Mouse (Mus musculus) forebrain, postnatal 0 days (tissue): ENCODE results near the gene Mpl. TPM values are rescaled to one million over a fixed set of nuclear protein-coding genes. Genes with fewer than 3 reads are reported as not detected.

ENCODE experiments used
- ATAC-seq: fragments of 200-750 bp; cut with Nextera tagmentation; 2 replicates; pipeline ENCODE4 v1.8.0; 2017; ENCODE audit warnings: mild to moderate bottlenecking, moderate library complexity
- DNase-seq: peaks from one replicate; pipeline ENCODE4 v3.0.0-alpha.2; 2015
- H3K27ac ChIP-seq: fragments of 300-500 bp; sonication (generic); 2 replicates; pipeline ENCODE4 v1.5.1; 2014; ENCODE audit warnings: low read depth, mild to moderate bottlenecking, antibody characterized with exemption, low read length, moderate library complexity, mixed read lengths
- H3K27me3 ChIP-seq: fragments of 300-500 bp; sonication (generic); 2 replicates; pipeline ENCODE4 v1.6.1; 2014; ENCODE audit warnings: mild to moderate bottlenecking, low read length, mixed read lengths; ENCODE audit not compliant: insufficient read depth
- H3K36me3 ChIP-seq: fragments of 300-500 bp; sonication (generic); 2 replicates; pipeline ENCODE4 v1.6.1; 2014; ENCODE audit warnings: mild to moderate bottlenecking, moderate library complexity; ENCODE audit not compliant: insufficient read depth
- H3K4me1 ChIP-seq: fragments of 300-500 bp; sonication (generic); 2 replicates; pipeline ENCODE4 v1.6.1; 2014; ENCODE audit warnings: antibody characterized with exemption; ENCODE audit not compliant: insufficient read depth
- H3K4me2 ChIP-seq: fragments of 300-500 bp; sonication (generic); 2 replicates; pipeline ENCODE4 v1.6.1; 2014; ENCODE audit warnings: low read depth, mild to moderate bottlenecking, moderate library complexity
- H3K4me3 ChIP-seq: fragments of 300-500 bp; sonication (generic); 2 replicates; pipeline ENCODE4 v1.5.1; 2014; ENCODE audit warnings: low read depth, low read length, mixed read lengths
- H3K9ac ChIP-seq: fragments of 300-500 bp; sonication (generic); 2 replicates; pipeline ENCODE4 v1.6.1; 2014; ENCODE audit warnings: mild to moderate bottlenecking
- H3K9me3 ChIP-seq: fragments of 300-500 bp; sonication (generic); 2 replicates; pipeline ENCODE4 v1.6.1; 2016; ENCODE audit warnings: low read length
- CTCF ChIP-seq: sonication (generic); IDR thresholded peaks from 2 replicates; pipeline ENCODE4 v1.5.1; 2016; ENCODE audit warnings: antibody characterized with exemption, control low read depth, low read depth
- WGBS: fragments of 180-500 bp; shearing (Covaris S2); extraction: QIAGEN DNeasy Blood & Tissue Kit; methylation state at CpG from one replicate; pipeline ENCODE4 v1.1.7; 2014; 5-methylcytosine and 5-hydroxymethylcytosine counted together
- polyA plus RNA-seq: library from polyadenylated mRNA; unstranded; fragments of >200 nt; fragmentation: Nextera tagmentation; extraction: Ambion mirVana; gene quantifications from 2 replicates; pipeline ENCODE4 v1.2.1, GENCODE M21; 2015
- total RNA-seq: library from RNA; depleted of rRNA; stranded (reverse); fragments of >200 nt; gene quantifications from 2 replicates; pipeline ENCODE4 v1.2.3, GENCODE M21; 2014; rRNA removed

The Mpl gene
- total and polyA plus RNA-seq, 2 experiments from 2014 or later: not detected

DNA sequence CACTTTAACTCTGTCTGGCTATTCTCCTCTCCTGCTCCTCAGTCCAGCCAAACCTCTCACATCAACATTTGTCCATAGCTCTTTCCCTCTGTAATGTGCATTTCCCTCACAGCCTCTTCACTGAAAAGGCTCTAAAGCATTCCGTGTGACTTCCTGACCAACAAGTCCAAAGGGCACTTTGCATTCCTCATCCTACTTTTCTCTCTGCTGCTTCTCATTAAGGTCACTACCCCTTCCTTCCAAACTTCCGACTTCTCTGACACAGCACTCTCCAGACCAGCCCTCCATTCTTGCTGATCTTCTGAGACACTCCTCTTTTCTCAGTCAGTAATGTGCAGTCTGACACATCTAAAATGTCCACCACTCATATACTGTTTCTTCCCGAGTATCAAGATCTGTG lies 60.9 kb downstream of the Mpl start:
- H3K27ac ChIP-seq: no peak overlapping the region
- H3K9me3 ChIP-seq: no peaks in the 10 kb centered on the region
- no peak for ATAC-seq
- H3K4me1 ChIP-seq: no peaks in the 10 kb centered on the region
- no peaks in the 10 kb centered on the region for H3K27me3 ChIP-seq
- no peak overlapping the region for H3K4me2 ChIP-seq
- no peak for DNase-seq
- H3K4me3 ChIP-seq: no peak overlapping the region
- peaks cover 95% of the 10 kb centered on the region for H3K36me3 ChIP-seq
- TF ChIP-seq CTCF: no peak
- 88% methylated on average over 3 of the region's 3 CpGs for WGBS
- no peak overlapping the region for H3K9ac ChIP-seq

DNA sequence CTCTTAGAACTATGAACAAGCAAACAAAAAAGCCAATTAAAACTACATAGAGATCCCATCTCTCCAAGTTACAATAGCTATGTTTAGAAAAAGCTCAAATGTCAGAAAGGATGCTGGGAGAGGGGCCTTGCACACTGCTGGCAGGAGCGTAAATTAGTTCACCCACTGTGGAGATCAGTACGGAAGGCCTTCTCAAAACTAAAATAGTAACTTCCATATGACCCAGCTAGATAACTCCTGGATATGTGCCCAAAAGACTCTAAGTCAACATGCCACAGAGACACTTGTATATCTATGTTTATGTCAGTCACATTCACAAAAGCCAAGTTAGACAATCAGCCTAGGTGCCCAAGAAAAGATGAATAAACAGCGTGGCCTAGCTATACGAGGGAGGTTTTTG lies 62.0 kb downstream of the Mpl start:
- H3K4me3 ChIP-seq: no peak overlapping the region
- no peaks in the 10 kb centered on the region for H3K4me1 ChIP-seq
- ATAC-seq (no peak), DNase-seq (no peak)
- no peak overlapping the region for H3K4me2 ChIP-seq
- H3K9ac ChIP-seq: no peak overlapping the region
- no peaks in the 10 kb centered on the region for H3K27me3 ChIP-seq
- TF ChIP-seq CTCF: no peak
- H3K9me3 ChIP-seq: no peaks in the 10 kb centered on the region
- H3K36me3 ChIP-seq: peaks cover 95% of the 10 kb centered on the region
- no peak overlapping the region for H3K27ac ChIP-seq
- 87% methylated on average over 4 of the region's 4 CpGs for WGBS

DNA sequence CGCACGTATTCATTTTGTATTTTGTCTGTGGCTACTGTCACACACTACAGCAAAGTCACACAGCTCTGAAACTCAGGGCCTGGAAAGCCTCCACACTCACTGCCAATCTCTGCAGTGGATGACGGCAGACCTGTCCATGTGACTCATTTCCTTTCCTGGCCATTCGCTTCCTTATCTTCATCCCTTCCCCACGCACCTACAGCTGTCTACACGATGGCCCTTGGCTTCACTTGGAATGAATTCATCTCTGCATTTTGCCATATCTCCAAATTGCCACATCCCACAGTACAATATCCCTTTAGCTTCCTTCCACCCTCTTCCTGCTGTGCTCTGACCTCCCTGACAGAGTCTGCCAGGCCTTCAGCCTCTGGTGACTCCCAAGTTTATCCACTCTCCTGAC lies 62.8 kb downstream of the Mpl start:
- ATAC-seq: no peak

More for the DNA sequence above, 62.8 kb downstream of the Mpl start:
- DNase-seq: no peak
- H3K27me3 ChIP-seq: no peaks in the 10 kb centered on the region
- no peak overlapping the region for H3K4me2 ChIP-seq
- WGBS: 95% methylated on average over 6 of the region's 6 CpGs
- no peak overlapping the region for H3K4me3 ChIP-seq
- H3K27ac ChIP-seq: no peak overlapping the region
- H3K4me1 ChIP-seq: no peaks in the 10 kb centered on the region
- TF ChIP-seq CTCF: no peak
- peaks cover 94% of the 10 kb centered on the region for H3K36me3 ChIP-seq
- no peaks in the 10 kb centered on the region for H3K9me3 ChIP-seq
- no peak overlapping the region for H3K9ac ChIP-seq

Other genes starting within 250 kb of the Mpl start
- gene Ptprf, start 166.1 kb downstream of the Mpl start, total RNA-seq: 109 and 120 TPM in 2 replicates
- 30.5 and 45.0 TPM in 2 replicates for gene Ptprf, start 166.1 kb downstream of the Mpl start, polyA plus RNA-seq
- gene Szt2, start 48.2 kb downstream of the Mpl start, total RNA-seq: 13.5 and 21.1 TPM in 2 replicates
- 1.6 and 3.4 TPM in 2 replicates for gene Szt2, start 48.2 kb downstream of the Mpl start, polyA plus RNA-seq
- gene Med8, start 48.2 kb downstream of the Mpl start, total RNA-seq: 79.6 and 82.9 TPM in 2 replicates
- 86.6 and 96.2 TPM in 2 replicates for gene Med8, start 48.2 kb downstream of the Mpl start, polyA plus RNA-seq
- gene Elovl1, start 29.4 kb downstream of the Mpl start, total RNA-seq: 10.2 and 13.9 TPM in 2 replicates
- 22.2 and 22.3 TPM in 2 replicates for gene Elovl1, start 29.4 kb downstream of the Mpl start, polyA plus RNA-seq
- gene Cdc20, start 20.2 kb downstream of the Mpl start, total RNA-seq: 17.6 and 21.6 TPM in 2 replicates
- gene Cdc20, start 20.2 kb downstream of the Mpl start, polyA plus RNA-seq: 24.1 and 27.1 TPM in 2 replicates
- gene Tie1, start 32.5 kb upstream of the Mpl start, total RNA-seq: 10.4 and 14.9 TPM in 2 replicates
- 9.5 and 9.8 TPM in 2 replicates for gene Tie1, start 32.5 kb upstream of the Mpl start, polyA plus RNA-seq
- gene 2610528J11Rik, start 69.5 kb upstream of the Mpl start, total RNA-seq: not detected in 2 replicates
- not detected in 2 replicates for gene 2610528J11Rik, start 69.5 kb upstream of the Mpl start, polyA plus RNA-seq
- 0.31 TPM in 1 of 2 replicates, not detected in the other for gene Tmem125, start 86.5 kb upstream of the Mpl start, total RNA-seq
- gene Tmem125, start 86.5 kb upstream of the Mpl start, polyA plus RNA-seq: 0.29 and 0.39 TPM in 2 replicates
- 0.69 and 2.0 TPM in 2 replicates for gene Cfap57, start 163.3 kb upstream of the Mpl start, total RNA-seq
- gene Cfap57, start 163.3 kb upstream of the Mpl start, polyA plus RNA-seq: 0.89 and 1.3 TPM in 2 replicates
- gene Ebna1bp2, start 163.3 kb upstream of the Mpl start, total RNA-seq: 48.9 and 56.3 TPM in 2 replicates
- 97.7 and 104 TPM in 2 replicates for gene Ebna1bp2, start 163.3 kb upstream of the Mpl start, polyA plus RNA-seq
- gene Olfr62, start 201.4 kb upstream of the Mpl start, total RNA-seq: not detected in 2 replicates
- gene Olfr62, start 201.4 kb upstream of the Mpl start, polyA plus RNA-seq: not detected in 2 replicates
- not detected in 2 replicates for gene Olfr1342, start 235.2 kb upstream of the Mpl start, total RNA-seq
- gene Olfr1342, start 235.2 kb upstream of the Mpl start, polyA plus RNA-seq: not detected in 2 replicates
- gene Olfr1341, start 246.0 kb upstream of the Mpl start, total RNA-seq: not detected in 2 replicates
- gene Olfr1341, start 246.0 kb upstream of the Mpl start, polyA plus RNA-seq: not detected in 2 replicates